Mouse (Mus musculus): ENCODE results near the gene U2af1l4. TPM values are rescaled to one million over a fixed set of nuclear protein-coding genes. Genes with fewer than 3 reads are reported as not detected.

U2af1l4 gene
- polyA plus RNA-seq, 1 experiment from 2014 or later: 85.6 TPM

DNA sequence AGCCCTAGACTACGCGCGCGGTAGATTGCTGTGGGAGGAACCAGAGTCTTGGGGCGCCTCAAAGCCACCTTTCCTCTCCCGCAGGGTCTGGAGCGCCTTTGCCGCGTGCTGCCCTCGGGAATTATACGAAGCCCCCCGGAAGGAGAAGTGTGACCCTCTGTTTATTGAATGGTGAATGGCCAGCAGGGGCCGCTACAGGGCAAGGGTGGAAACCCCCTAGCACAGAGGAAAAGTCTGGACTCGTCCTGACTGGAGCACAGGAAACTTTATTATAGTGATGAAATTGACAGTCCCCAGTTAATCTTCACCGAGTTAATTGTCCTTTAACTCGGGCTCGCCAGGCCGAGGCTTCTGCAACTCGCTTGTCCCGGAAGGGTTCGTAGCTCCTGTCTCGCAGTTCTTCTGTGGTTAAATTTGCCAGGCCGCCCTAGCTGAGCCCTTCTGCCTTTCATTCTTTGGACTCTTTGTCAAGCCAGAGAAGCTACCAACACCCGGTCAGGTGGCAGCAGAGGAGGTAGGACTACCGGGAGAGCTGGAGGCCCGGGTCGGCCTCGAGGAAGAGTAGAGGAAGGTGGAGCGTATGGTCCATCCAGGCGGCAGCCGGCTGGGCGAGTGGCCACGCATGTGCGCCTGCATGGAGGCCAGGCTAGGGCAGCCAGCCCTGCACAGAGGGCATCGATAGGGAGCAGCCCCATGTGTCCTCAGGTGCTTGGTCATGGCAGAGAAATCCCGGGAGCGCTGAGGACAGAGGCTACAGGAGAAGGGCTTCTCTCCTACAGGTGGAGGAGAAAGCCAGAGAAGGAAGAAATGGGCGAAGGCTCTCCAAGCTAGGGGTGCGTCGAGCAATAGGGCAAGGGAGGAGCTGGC lies 26.6 kb downstream of the U2af1l4 start:
- Histone ChIP-seq H3K27me3 (replicated peaks) (peaks cover 4% of the 10 kb centered on the region), H3K9ac (peak overlapping the region; percentile 96), H3K4me3 (peak overlapping the region; percentile 80), H3K4me1 (peaks cover 23% of the 10 kb centered on the region), H3K36me3 (peaks cover 23% of the 10 kb centered on the region), H3K9me3 (no peaks in the 10 kb centered on the region), H3K27ac (replicated peaks) (peak overlapping the region; percentile 90), H3K4me2 (peak overlapping the region; percentile 98)
- peak; percentile 29; the same call in 1 of the 2 replicates for ATAC-seq (ENCODE audit: extremely low read depth, insufficient number of reproducible peaks, low FRiP score, low TSS enrichment)
- 26% methylated on average over 40 of the region's 40 CpGs for WGBS

DNA sequence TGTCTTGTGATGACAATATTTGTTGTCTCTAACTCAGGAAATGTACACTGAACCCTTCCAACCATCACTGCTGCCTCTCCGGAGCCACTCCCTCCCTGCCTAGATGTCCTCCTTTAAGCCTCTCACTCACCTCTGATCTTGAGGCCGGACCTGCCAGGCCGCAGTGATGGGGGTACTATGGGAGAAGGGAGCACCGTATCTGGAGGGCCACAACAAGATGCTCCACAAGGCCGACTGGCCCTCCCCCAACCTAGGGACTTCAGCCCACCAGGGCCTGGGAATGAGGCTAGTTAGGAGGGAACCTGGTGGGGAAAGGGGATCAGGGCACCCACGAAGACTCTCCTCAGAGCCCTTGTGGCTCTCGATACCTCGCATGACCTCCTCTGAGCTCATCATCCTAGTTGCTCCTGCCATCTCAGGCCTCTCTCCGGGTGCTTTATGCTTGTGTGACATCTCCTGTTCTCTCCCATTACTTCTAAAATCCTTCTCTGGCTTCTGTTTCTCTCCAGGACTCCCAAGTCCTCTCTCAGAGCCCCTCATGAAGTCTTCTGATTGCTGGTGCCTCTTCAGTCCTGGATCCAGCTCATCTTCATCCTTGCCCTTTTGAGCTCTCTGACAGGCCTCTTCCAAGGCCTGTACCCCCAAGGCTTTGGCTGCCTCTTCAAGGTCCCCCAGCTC lies 28.0 kb downstream of the U2af1l4 start:
- no peak overlapping the region for H3K4me3 ChIP-seq

DNA sequence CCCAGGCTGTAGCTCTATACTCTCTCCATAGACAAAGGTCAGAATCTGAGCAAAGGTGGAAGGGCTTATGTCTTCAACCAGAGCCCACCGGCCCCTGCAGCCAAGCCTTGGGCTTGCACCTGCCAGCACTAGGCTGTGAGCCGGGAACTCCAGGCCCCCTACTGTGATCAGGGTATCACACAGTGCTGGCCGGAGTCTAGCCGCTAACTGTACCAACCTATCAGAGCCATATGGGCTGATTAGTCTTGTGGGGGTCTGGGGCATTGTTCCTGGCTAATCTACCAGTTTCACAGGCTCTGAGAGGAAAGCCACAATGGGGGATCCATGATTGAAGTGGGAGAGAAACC lies 28.5 kb downstream of the U2af1l4 start:
- H3K4me2 ChIP-seq: no peak overlapping the region
- H3K9me3 ChIP-seq: no peaks in the 10 kb centered on the region
- peaks cover 20% of the 10 kb centered on the region for H3K4me1 ChIP-seq
- no peak overlapping the region for H3K27ac ChIP-seq (replicated peaks)
- H3K4me3 ChIP-seq: no peak overlapping the region
- H3K27me3 ChIP-seq (replicated peaks): peaks cover 17% of the 10 kb centered on the region
- H3K9ac ChIP-seq: 0 out of 2 replicates have a peak overlapping the region, but pooled peaks have one; percentile 7
- H3K36me3 ChIP-seq: peaks cover 4% of the 10 kb centered on the region
- 50% methylated on average over 4 of the region's 4 CpGs for WGBS
- ATAC-seq (ENCODE audit: extremely low read depth, insufficient number of reproducible peaks, low FRiP score, low TSS enrichment): no peak

More for the DNA sequence above, 28.0 kb downstream of the U2af1l4 start:
- peak overlapping the region; percentile 50; the same call in 1 of the 2 replicates for H3K9ac ChIP-seq
- H3K4me2 ChIP-seq: no peak overlapping the region
- ATAC-seq (ENCODE audit: extremely low read depth, insufficient number of reproducible peaks, low FRiP score, low TSS enrichment): no peak
- H3K36me3 ChIP-seq: peaks cover 9% of the 10 kb centered on the region
- H3K27ac ChIP-seq (replicated peaks): no peak overlapping the region
- peaks cover 15% of the 10 kb centered on the region for H3K27me3 ChIP-seq (replicated peaks)
- 77% methylated on average over 9 of the region's 9 CpGs for WGBS
- H3K9me3 ChIP-seq: no peaks in the 10 kb centered on the region
- H3K4me1 ChIP-seq: peaks cover 23% of the 10 kb centered on the region

DNA sequence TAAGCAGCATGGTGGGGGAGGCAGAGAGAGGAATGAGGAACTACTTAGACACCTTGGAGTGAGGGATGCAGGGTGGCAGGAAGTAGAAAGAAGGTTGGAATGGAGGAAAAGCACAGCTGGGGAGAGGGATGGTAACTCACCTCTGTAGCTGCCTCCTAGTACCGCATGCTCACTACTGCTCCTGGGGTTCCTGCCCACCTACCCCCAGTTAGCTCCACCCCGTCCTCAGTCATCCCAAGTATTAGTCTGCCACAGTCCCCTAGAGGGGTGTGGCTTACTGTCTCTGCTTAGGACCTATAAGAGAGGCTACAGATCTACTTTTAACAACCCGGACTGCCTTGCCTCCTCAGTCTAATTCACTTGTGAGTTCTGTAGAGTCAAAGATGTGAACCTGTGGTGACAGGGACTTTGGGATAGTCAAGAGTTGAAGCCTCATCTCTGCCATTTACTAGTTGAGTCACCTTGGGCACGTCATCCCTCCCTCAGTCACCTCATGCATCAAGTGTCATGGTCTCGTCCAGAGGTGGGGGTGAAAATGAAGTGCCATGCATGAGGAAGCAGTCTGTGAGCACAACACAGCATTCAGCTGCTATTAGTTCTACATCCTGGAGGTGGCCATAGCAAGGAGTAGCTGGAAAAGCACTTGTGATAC lies 29.8 kb downstream of the U2af1l4 start:
- Histone ChIP-seq H3K36me3 (no peaks in the 10 kb centered on the region), H3K27me3 (replicated peaks) (peaks cover 26% of the 10 kb centered on the region), H3K4me3 (no peak overlapping the region), H3K9me3 (no peaks in the 10 kb centered on the region), H3K9ac (no peak overlapping the region), H3K27ac (replicated peaks) (no peak overlapping the region), H3K4me2 (no peak overlapping the region), H3K4me1 (peaks cover 8% of the 10 kb centered on the region)
- no peak for ATAC-seq (ENCODE audit: extremely low read depth, insufficient number of reproducible peaks, low FRiP score, low TSS enrichment)
- 34% methylated on average over 5 of the region's 5 CpGs for WGBS

DNA sequence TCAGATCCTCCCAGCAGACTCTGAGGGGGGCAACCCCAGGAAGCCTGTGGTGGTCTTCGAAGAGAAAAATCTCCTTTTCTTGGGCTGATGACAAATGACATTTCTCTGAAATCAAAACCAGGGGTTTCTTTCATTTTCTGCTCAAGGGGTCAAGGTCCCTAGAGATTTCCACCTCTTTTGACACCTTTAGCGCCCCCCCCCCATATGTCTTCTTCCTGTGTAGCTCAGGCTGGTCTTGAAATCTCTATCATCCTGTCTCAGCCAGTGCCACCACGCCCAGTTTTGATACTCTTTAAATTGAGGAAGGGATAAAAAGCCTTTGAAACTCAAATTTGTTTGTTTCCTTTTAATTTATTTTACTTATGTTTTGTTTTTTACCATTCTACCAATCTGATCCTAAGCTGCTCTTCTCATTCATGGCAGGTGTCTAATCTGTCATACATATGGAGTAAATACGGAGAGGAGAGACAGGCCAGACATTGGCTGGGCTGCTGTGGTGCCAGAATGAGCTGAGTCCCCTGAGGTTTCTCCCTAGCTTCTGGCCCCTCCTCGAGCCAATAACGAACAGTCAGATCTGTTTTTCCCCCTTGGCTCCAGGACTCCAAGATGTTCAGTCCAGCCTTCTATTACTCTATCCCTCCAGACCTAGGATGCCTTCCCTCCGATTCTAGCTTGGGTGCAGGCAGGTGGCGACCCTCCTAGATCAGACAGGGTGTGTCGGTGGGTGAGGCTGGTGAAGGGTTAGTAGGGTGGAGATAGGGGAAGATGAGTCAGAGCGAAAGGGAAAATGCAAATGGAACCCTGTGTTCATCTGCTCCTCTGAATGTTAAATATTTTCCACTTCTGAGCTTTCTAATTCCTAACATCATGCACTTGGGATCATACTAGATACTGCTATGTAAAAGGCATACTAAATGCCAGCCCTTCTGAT lies 30.7 kb downstream of the U2af1l4 start:
- Histone ChIP-seq H3K4me3 (no peak overlapping the region), H3K36me3 (no peaks in the 10 kb centered on the region), H3K4me2 (no peak overlapping the region), H3K27ac (replicated peaks) (no peak overlapping the region), H3K27me3 (replicated peaks) (peaks cover 28% of the 10 kb centered on the region), H3K4me1 (peaks cover 8% of the 10 kb centered on the region), H3K9ac (no peak overlapping the region), H3K9me3 (no peaks in the 10 kb centered on the region)
- 67% methylated on average over 10 of the region's 10 CpGs for WGBS
- no peak for ATAC-seq (ENCODE audit: extremely low read depth, insufficient number of reproducible peaks, low FRiP score, low TSS enrichment)

DNA sequence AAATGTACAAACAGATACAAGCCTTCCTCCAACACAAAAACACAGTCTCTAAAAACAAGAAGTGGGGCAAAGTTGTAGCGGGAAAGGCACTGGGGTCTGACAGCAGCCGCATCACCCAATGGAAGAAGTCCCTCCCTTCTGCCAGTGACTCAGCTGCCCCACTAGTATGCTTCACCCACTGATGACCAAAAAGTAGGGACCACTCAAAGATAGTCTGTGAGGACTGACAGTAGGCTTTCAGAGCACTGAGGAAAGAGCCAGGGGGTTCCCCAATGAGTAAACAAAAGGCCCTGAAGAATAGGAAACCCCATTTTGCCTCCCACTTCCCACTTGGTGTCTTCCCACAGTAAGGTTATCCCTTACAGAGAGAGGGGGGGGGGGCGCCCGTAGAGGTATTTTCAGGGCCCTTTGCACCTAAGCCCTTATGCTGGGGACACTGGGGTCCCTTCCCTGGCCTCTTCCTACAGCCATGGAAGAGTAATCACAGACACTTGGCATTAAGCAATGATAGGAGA lies 31.5 kb downstream of the U2af1l4 start:
- no peak for ATAC-seq (ENCODE audit: extremely low read depth, insufficient number of reproducible peaks, low FRiP score, low TSS enrichment)
- Histone ChIP-seq H3K36me3 (no peaks in the 10 kb centered on the region), H3K4me1 (peaks cover 9% of the 10 kb centered on the region), H3K9ac (no peak overlapping the region), H3K27ac (replicated peaks) (no peak overlapping the region), H3K9me3 (no peaks in the 10 kb centered on the region), H3K4me2 (no peak overlapping the region), H3K4me3 (no peak overlapping the region), H3K27me3 (replicated peaks) (peaks cover 30% of the 10 kb centered on the region)
- WGBS: 53% methylated on average over 4 of the region's 4 CpGs

DNA sequence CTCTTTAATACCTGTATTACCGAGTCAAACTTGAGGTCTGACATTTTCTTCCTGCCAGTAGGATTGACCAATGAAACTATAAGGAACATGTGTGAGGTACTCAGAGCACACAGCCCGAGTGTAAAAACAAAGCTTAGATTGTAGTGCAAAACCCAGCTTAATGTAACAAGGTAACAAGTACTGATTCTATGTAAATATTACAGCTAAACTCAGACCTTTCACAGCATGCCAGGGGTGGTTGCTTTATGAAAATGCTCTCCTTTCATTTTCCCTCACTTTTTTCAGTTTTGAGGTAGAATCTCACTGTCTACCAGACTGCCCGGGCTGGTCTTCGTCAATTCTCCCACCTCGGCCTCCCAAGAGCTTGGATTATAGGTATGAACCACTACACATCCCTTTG lies 33.0 kb downstream of the U2af1l4 start:
- peaks cover 30% of the 10 kb centered on the region for H3K27me3 ChIP-seq (replicated peaks)
- H3K27ac ChIP-seq (replicated peaks): no peak overlapping the region
- 72% methylated on average over 5 of the region's 5 CpGs for WGBS
- no peak overlapping the region for H3K4me3 ChIP-seq
- H3K4me1 ChIP-seq: peaks cover 12% of the 10 kb centered on the region
- H3K36me3 ChIP-seq: no peaks in the 10 kb centered on the region
- ATAC-seq (ENCODE audit: extremely low read depth, insufficient number of reproducible peaks, low FRiP score, low TSS enrichment): no peak
- no peaks in the 10 kb centered on the region for H3K9me3 ChIP-seq
- H3K9ac ChIP-seq: no peak overlapping the region
- H3K4me2 ChIP-seq: no peak overlapping the region

DNA sequence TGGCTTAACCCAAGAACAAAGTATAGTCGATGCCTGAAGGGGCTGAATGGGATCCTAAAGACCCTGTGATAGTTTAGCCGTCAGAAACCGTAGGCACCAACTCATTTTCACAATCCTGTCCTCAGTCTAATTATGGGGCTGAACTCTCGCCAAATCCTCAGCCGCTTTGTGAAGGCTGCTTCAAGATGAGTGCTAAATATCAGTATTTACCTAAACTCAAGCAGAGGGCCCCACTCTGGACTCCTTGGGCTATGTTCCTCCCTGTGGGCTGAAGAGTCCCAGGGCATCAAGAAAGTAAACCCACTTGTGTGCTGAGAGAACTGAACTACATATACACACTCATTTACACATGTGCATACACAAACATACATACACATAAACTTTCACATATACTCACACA lies 33.7 kb downstream of the U2af1l4 start:
- no peak overlapping the region for H3K4me2 ChIP-seq
- H3K4me3 ChIP-seq: no peak overlapping the region
- no peaks in the 10 kb centered on the region for H3K36me3 ChIP-seq
- H3K9ac ChIP-seq: no peak overlapping the region
- no peak overlapping the region for H3K27ac ChIP-seq (replicated peaks)
- peaks cover 12% of the 10 kb centered on the region for H3K4me1 ChIP-seq
- 72% methylated on average over 5 of the region's 5 CpGs for WGBS
- peaks cover 30% of the 10 kb centered on the region for H3K27me3 ChIP-seq (replicated peaks)
- no peaks in the 10 kb centered on the region for H3K9me3 ChIP-seq
- no peak for ATAC-seq (ENCODE audit: extremely low read depth, insufficient number of reproducible peaks, low FRiP score, low TSS enrichment)

DNA sequence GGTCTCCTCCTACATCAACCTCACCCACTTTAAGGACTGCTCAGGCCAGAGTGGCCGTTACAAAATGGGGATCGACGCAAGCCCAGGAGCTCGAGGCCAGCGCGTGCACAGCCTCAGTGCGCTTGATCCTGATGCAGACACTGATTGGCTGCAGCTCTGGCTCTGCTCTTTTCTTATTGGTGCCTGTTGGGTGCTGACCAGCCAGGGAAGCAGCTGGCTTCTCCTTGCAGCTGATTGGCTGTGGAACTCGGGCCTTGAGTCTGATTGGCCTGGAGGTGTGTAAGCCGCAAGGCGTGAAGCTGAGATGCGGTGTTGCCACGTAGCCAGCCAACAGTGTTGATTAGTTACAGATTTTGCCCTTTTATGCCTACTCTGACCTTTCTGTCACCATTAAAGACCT lies 35.7 kb downstream of the U2af1l4 start, which contains the start of gene Zbtb32:
Zbtb32 (minus strand) TSS at position 124 of the 400 bp plus-strand sequence.
- no peak for ATAC-seq (ENCODE audit: extremely low read depth, insufficient number of reproducible peaks, low FRiP score, low TSS enrichment)
- H3K4me1 ChIP-seq: peaks cover 15% of the 10 kb centered on the region
- peak within 1 kb of the TSS; percentile 49; the same call in 1 of the 2 replicates for H3K4me2 ChIP-seq
- WGBS: 88% methylated on average over 12 of the region's 12 CpGs
- no peaks in the 10 kb centered on the region for H3K9me3 ChIP-seq
- no peak within 1 kb of the TSS for H3K27ac ChIP-seq (replicated peaks)
- H3K27me3 ChIP-seq (replicated peaks): peaks cover 30% of the 10 kb centered on the region
- no peak within 1 kb of the TSS for H3K9ac ChIP-seq
- H3K36me3 ChIP-seq: no peaks in the 10 kb centered on the region
- no peak within 1 kb of the TSS for H3K4me3 ChIP-seq

DNA sequence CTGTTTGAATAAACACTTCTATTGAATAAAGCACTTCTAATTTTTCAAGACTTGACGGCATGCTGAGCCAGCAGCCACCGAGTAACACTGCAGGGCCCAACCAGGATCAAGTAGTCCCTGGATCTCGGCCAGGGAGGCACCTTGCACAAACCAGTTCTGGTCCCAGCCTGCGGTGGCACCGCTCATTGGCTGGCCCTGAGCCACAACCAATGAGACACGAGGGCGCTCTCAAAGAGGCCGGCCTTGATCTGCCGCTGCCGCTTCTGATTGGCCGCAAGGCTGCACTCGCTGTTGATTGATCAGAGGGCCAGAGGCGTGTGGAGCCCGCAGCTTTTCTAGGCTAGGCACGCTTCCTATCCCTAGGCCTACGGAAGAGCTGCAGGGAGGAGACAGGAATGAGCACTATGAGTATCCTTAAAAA lies 36.8 kb downstream of the U2af1l4 start:
- Histone ChIP-seq H3K9me3 (no peaks in the 10 kb centered on the region), H3K36me3 (no peaks in the 10 kb centered on the region), H3K4me1 (peaks cover 15% of the 10 kb centered on the region), H3K27ac (replicated peaks) (no peak overlapping the region), H3K4me2 (peak overlapping the region; percentile 49), H3K4me3 (no peak overlapping the region), H3K9ac (0 out of 2 replicates have a peak overlapping the region, but pooled peaks have one; percentile 21), H3K27me3 (replicated peaks) (peaks cover 23% of the 10 kb centered on the region)
- WGBS: under 1% methylated on average over 16 of the region's 16 CpGs
- ATAC-seq (ENCODE audit: extremely low read depth, insufficient number of reproducible peaks, low FRiP score, low TSS enrichment): peak; percentile 85
